Comparison of ENCODE assay signal across 8 mouse cellular contexts in the genomic region with DNA sequence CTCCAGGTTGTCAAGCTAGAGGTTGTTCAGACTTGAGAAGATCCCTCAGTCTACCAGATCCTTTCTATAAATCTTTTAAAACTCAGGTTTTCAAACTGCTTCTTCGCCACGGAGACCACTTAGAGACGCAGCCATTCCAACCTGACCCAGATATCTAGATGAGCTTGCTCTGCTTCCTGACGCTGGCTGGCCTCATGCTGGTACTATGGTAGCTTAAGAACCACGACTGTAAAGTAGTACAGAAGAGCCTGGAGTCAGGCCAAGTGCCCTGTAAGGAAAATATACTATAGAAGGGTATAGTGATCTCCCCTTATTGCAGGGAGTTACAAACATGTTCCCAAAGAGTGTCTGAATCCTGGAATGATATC. TPM values are rescaled to one million over a fixed set of nuclear protein-coding genes. Genes with fewer than 3 reads are reported as not detected.
A peak's percentile ranks its signal among the peaks of the same experiment; 100 is the strongest.
DNase-seq lines count a peak whose midpoint lies in the region; ATAC-seq lines count a peak whose summit lies in the region.

No protein-coding gene starts in this region.

- peaks cover 22% of the 10 kb centered on the region for H3K4me1 ChIP-seq in heart, embryonic 11.5 days (ENCODE audit: control insufficient read depth, insufficient read depth, low read length)
- H3K4me1 ChIP-seq in forebrain, embryonic 10.5 days = peaks cover 30% of the 10 kb centered on the region
- peaks cover 87% of the 10 kb centered on the region for H3K4me1 ChIP-seq in liver, embryonic 13.5 days (replicated peaks)

- 12% methylated on average over 5 of the region's 5 CpGs for WGBS in heart, embryonic 11.5 days (ENCODE audit: insufficient replicate concordance)
- 22% methylated on average over 5 of the region's 5 CpGs for WGBS in forebrain, embryonic 10.5 days
- 9% methylated on average over 5 of the region's 5 CpGs for WGBS in liver, embryonic 13.5 days (ENCODE audit: insufficient replicate concordance)

- H3K27ac ChIP-seq in heart, embryonic 11.5 days (ENCODE audit: low read depth, low read length) = no peak overlapping the region
- H3K27ac ChIP-seq in forebrain, embryonic 10.5 days = peak overlapping the region; percentile 79
- H3K27ac ChIP-seq in liver, embryonic 13.5 days = peak overlapping the region; percentile 78

- no peaks in the 10 kb centered on the region for H3K9me3 ChIP-seq in heart, embryonic 11.5 days (replicated peaks; ENCODE audit: control insufficient read depth, low read length)
- no peaks in the 10 kb centered on the region for H3K9me3 ChIP-seq in forebrain, embryonic 10.5 days
- H3K9me3 ChIP-seq in liver, embryonic 13.5 days (replicated peaks) = no peaks in the 10 kb centered on the region

- peak overlapping the region; percentile 84 for H3K4me2 ChIP-seq in heart, embryonic 11.5 days
- peak overlapping the region; percentile 75 for H3K4me2 ChIP-seq in liver, embryonic 13.5 days

- no peaks in the 10 kb centered on the region for H3K36me3 ChIP-seq in heart, embryonic 11.5 days (ENCODE audit: control insufficient read depth, insufficient read depth, low read length)
- H3K36me3 ChIP-seq in forebrain, embryonic 10.5 days (replicated peaks) = no peaks in the 10 kb centered on the region
- no peaks in the 10 kb centered on the region for H3K36me3 ChIP-seq in liver, embryonic 13.5 days

- intact Hi-C loops in left cerebral cortex, postnatal 14 days (cut with DNase I) = loop anchor here (5.0 kb wide), 1 partner anchor 52 kb away; no protein-coding TSS in a partner anchor

- peak overlapping the region; percentile 77 for H3K9ac ChIP-seq in heart, embryonic 11.5 days (ENCODE audit: low read depth, low read length)
- peak overlapping the region; percentile 74 for H3K9ac ChIP-seq in liver, embryonic 13.5 days

- DNase-seq in heart, adult 9 months (ENCODE audit: low spot score in 2 of 2) = no peak
- peak; percentile 25 for DNase-seq in 416B (ENCODE audit: low read depth)
- no peak for DNase-seq in forebrain, embryonic 10.5 days (ENCODE audit: extremely low spot score, low spot score)
- DNase-seq in liver, embryonic 13.5 days = no peak
- no peak for DNase-seq in urinary bladder, adult 18-20 months (ENCODE audit: low spot score in 2 of 2)
- DNase-seq in left cerebral cortex, postnatal 14 days (ENCODE audit: low spot score in 2 of 2) = no peak
- no peak for DNase-seq in ovary, postnatal 36 days (ENCODE audit: low spot score)

- no peak for ATAC-seq in heart, embryonic 11.5 days (replicated peaks; ENCODE audit: insufficient number of reproducible peaks, low FRiP score, low TSS enrichment)
- ATAC-seq in liver, embryonic 13.5 days (ENCODE audit: low read depth) = no peak

- peak overlapping the region; percentile 67 for H3K4me3 ChIP-seq in heart, embryonic 11.5 days (ENCODE audit: low read depth, low read length)
- peak overlapping the region; percentile 67 for H3K4me3 ChIP-seq in forebrain, embryonic 10.5 days
- H3K4me3 ChIP-seq in liver, embryonic 13.5 days (replicated peaks) = peak overlapping the region; percentile 68

- 0 out of 2 replicates have a peak, but pooled peaks cover 2% of the 10 kb centered on the region for H3K27me3 ChIP-seq in heart, embryonic 11.5 days (ENCODE audit: control insufficient read depth, insufficient read depth, low read length)
- peaks cover 29% of the 10 kb centered on the region for H3K27me3 ChIP-seq in forebrain, embryonic 10.5 days (ENCODE audit: poor library complexity, severe bottlenecking)
- H3K27me3 ChIP-seq in liver, embryonic 13.5 days = no peaks in the 10 kb centered on the region

RNA-seq across cellular contexts. Expression of a gene that starts 0.8 kb away (rescaled TPM):
- polyA plus RNA-seq in heart, embryonic 11.5 days (2014; fragmentation: Nextera tagmentation; extraction: Ambion mirVana) = 11.1 and 12.6 TPM in 2 replicates
- 1.4 and 2.3 TPM in 2 replicates for polyA plus RNA-seq in forebrain, embryonic 10.5 days (2016; fragmentation: Nextera tagmentation; extraction: Ambion mirVana)
- 32.2 and 34.8 TPM in 2 replicates for polyA plus RNA-seq in liver, embryonic 13.5 days (2015; fragmentation: Nextera tagmentation; extraction: Ambion mirVana)
- total RNA-seq in left cerebral cortex, postnatal 14 days (2021) = 1 to 10 TPM; 5.7 to 6.2 TPM
